Mouse (Mus musculus): ENCODE data around the gene AC124108.1. TPM values are rescaled to one million over a fixed set of nuclear protein-coding genes. Genes with fewer than 3 reads are reported as not detected.

The AC124108.1 gene
- polyA plus RNA-seq, 1 experiment from 2014 or later = not detected

- ATAC-seq = no peak
- no peaks in the 10 kb centered on the region for H3K36me3 ChIP-seq (ENCODE audit: control insufficient read depth, insufficient read depth)
- 0 out of 2 replicates have a peak overlapping the region, but pooled peaks have one; percentile 95 for H3K27ac ChIP-seq (ENCODE audit: low read depth, low read length)
- H3K4me3 ChIP-seq (ENCODE audit: low read depth, low read length) = no peak overlapping the region
- H3K4me1 ChIP-seq (replicated peaks; ENCODE audit: control insufficient read depth, insufficient read depth, low read length) = peaks cover 8% of the 10 kb centered on the region; the same call in 1 of the 2 replicates
- peaks cover 2% of the 10 kb centered on the region; the same call in 1 of the 2 replicates for H3K27me3 ChIP-seq (replicated peaks; ENCODE audit: control insufficient read depth, insufficient read depth, low read length)
- no peak overlapping the region for H3K9ac ChIP-seq (ENCODE audit: low read depth, low read length)
- 77% methylated on average over 15 of the region's 15 CpGs for WGBS
- no peak overlapping the region for H3K4me2 ChIP-seq (replicated peaks; ENCODE audit: low read depth)
- no peaks in the 10 kb centered on the region for H3K9me3 ChIP-seq (ENCODE audit: control insufficient read depth)
- no peak for TF ChIP-seq CTCF (IDR thresholded peaks at IDR 0.05; ENCODE audit: low read depth)
These were observed 38.1 kb upstream of the AC124108.1 start for GRCm38 (mm10) chr1:132153086-132153690.

GRCm38 (mm10) chr1:132153691-132154090, 37.6 kb upstream of the AC124108.1 start:
- ATAC-seq = no peak
- Histone ChIP-seq H3K36me3 (ENCODE audit: control insufficient read depth, insufficient read depth) (no peaks in the 10 kb centered on the region), H3K27ac (ENCODE audit: low read depth, low read length) (no peak overlapping the region), H3K9me3 (ENCODE audit: control insufficient read depth) (no peaks in the 10 kb centered on the region), H3K4me2 (replicated peaks; ENCODE audit: low read depth) (no peak overlapping the region), H3K4me3 (ENCODE audit: low read depth, low read length) (no peak overlapping the region), H3K9ac (ENCODE audit: low read depth, low read length) (no peak overlapping the region), H3K27me3 (replicated peaks; ENCODE audit: control insufficient read depth, insufficient read depth, low read length) (peaks cover 6% of the 10 kb centered on the region; the same call in 1 of the 2 replicates), H3K4me1 (replicated peaks; ENCODE audit: control insufficient read depth, insufficient read depth, low read length) (peaks cover 8% of the 10 kb centered on the region; the same call in 1 of the 2 replicates)
- 55% methylated on average over 8 of the region's 8 CpGs for WGBS
- no peak for TF ChIP-seq CTCF (IDR thresholded peaks at IDR 0.05; ENCODE audit: low read depth)

DNA sequence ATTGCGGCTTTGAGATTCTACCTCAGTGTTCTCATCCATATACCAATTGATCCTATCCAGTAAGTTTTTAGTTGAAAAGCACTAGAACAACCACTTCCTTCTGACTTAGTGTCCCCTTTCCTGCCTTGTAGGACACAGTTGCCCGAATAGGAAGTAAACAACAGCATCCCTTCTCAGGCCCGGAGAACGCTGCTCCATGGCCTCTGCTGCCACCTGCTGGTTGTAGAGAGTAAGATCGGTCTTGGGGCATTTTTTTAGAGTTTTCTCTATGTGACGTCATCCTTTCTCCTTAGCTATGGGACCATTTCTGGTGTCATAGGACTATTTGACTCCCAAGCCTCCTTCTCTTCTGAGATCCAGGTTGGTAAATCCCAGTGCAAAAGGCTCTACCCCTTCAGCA, 35.5 kb upstream of the AC124108.1 start:
- no peak overlapping the region for H3K4me2 ChIP-seq (replicated peaks; ENCODE audit: low read depth)
- 10% methylated on average over 6 of the region's 6 CpGs for WGBS
- no peaks in the 10 kb centered on the region for H3K9me3 ChIP-seq (ENCODE audit: control insufficient read depth)
- no peak overlapping the region for H3K9ac ChIP-seq (ENCODE audit: low read depth, low read length)
- TF ChIP-seq CTCF (IDR thresholded peaks at IDR 0.05; ENCODE audit: low read depth) = peak; percentile 99
- H3K4me3 ChIP-seq (ENCODE audit: low read depth, low read length) = no peak overlapping the region
- H3K36me3 ChIP-seq (ENCODE audit: control insufficient read depth, insufficient read depth) = no peaks in the 10 kb centered on the region
- peaks cover 6% of the 10 kb centered on the region; the same call in 1 of the 2 replicates for H3K27me3 ChIP-seq (replicated peaks; ENCODE audit: control insufficient read depth, insufficient read depth, low read length)
- H3K4me1 ChIP-seq (replicated peaks; ENCODE audit: control insufficient read depth, insufficient read depth, low read length) = peaks cover 8% of the 10 kb centered on the region; the same call in 1 of the 2 replicates
- no peak overlapping the region for H3K27ac ChIP-seq (ENCODE audit: low read depth, low read length)
- no peak for ATAC-seq

- TF ChIP-seq CTCF (IDR thresholded peaks at IDR 0.05; ENCODE audit: low read depth) = peak; percentile 99
- no peak overlapping the region for H3K27ac ChIP-seq (ENCODE audit: low read depth, low read length)
- peaks cover 3% of the 10 kb centered on the region; the same call in 1 of the 2 replicates for H3K4me1 ChIP-seq (replicated peaks; ENCODE audit: control insufficient read depth, insufficient read depth, low read length)
- H3K27me3 ChIP-seq (replicated peaks; ENCODE audit: control insufficient read depth, insufficient read depth, low read length) = peaks cover 6% of the 10 kb centered on the region; the same call in 1 of the 2 replicates
- H3K4me3 ChIP-seq (ENCODE audit: low read depth, low read length) = no peak overlapping the region
- no peaks in the 10 kb centered on the region for H3K36me3 ChIP-seq (ENCODE audit: control insufficient read depth, insufficient read depth)
- H3K4me2 ChIP-seq (replicated peaks; ENCODE audit: low read depth) = no peak overlapping the region
- no peak overlapping the region for H3K9ac ChIP-seq (ENCODE audit: low read depth, low read length)
- no peaks in the 10 kb centered on the region for H3K9me3 ChIP-seq (ENCODE audit: control insufficient read depth)
- 11% methylated on average over 14 of the region's 14 CpGs for WGBS
- peak; percentile 85 for ATAC-seq
These were observed 34.1 kb upstream of the AC124108.1 start for GRCm38 (mm10) chr1:132157016-132157781.

- ATAC-seq = no peak; the same call in 1 of the 2 replicates
- H3K27me3 ChIP-seq (replicated peaks; ENCODE audit: control insufficient read depth, insufficient read depth, low read length) = peaks cover 6% of the 10 kb centered on the region; the same call in 1 of the 2 replicates
- no peaks in the 10 kb centered on the region for H3K36me3 ChIP-seq (ENCODE audit: control insufficient read depth, insufficient read depth)
- no peak overlapping the region for H3K4me2 ChIP-seq (replicated peaks; ENCODE audit: low read depth)
- H3K27ac ChIP-seq (ENCODE audit: low read depth, low read length) = no peak overlapping the region
- no peak overlapping the region for H3K9ac ChIP-seq (ENCODE audit: low read depth, low read length)
- no peaks in the 10 kb centered on the region for H3K9me3 ChIP-seq (ENCODE audit: control insufficient read depth)
- TF ChIP-seq CTCF (IDR thresholded peaks at IDR 0.05; ENCODE audit: low read depth) = no peak
- H3K4me1 ChIP-seq (replicated peaks; ENCODE audit: control insufficient read depth, insufficient read depth, low read length) = peaks cover 3% of the 10 kb centered on the region; the same call in 1 of the 2 replicates
- 30% methylated on average over 7 of the region's 7 CpGs for WGBS
- no peak overlapping the region for H3K4me3 ChIP-seq (ENCODE audit: low read depth, low read length)
These were observed 33.4 kb upstream of the AC124108.1 start for GRCm38 (mm10) chr1:132157808-132158207.

DNA sequence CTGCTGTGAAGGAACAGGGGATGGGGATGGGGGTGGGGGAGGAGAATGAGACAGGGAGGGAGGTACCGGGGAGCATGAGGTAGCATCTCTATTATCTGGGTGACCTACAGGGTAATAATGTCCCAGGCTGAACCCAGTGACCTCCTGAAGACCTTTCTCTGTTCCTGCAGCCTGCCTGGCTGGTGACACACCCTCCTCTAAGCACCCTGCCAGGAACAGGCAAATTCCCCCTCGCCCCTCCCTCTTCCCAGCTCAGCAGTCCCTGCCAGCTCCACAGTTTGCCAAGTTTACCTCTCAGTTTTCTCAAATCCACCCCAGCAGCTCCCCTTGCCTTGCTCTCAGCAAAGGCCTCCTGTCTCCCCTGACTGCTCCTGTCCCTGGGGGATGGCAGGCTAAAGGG, 32.5 kb upstream of the AC124108.1 start:
- peaks cover 3% of the 10 kb centered on the region; the same call in 1 of the 2 replicates for H3K4me1 ChIP-seq (replicated peaks; ENCODE audit: control insufficient read depth, insufficient read depth, low read length)
- H3K9ac ChIP-seq (ENCODE audit: low read depth, low read length) = no peak overlapping the region
- TF ChIP-seq CTCF (IDR thresholded peaks at IDR 0.05; ENCODE audit: low read depth) = no peak
- no peak for ATAC-seq
- WGBS = 14% methylated on average over 2 of the region's 2 CpGs
- H3K27me3 ChIP-seq (replicated peaks; ENCODE audit: control insufficient read depth, insufficient read depth, low read length) = peaks cover 9% of the 10 kb centered on the region; the same call in 1 of the 2 replicates
- no peak overlapping the region for H3K4me3 ChIP-seq (ENCODE audit: low read depth, low read length)
- no peak overlapping the region for H3K4me2 ChIP-seq (replicated peaks; ENCODE audit: low read depth)
- no peaks in the 10 kb centered on the region for H3K36me3 ChIP-seq (ENCODE audit: control insufficient read depth, insufficient read depth)
- no peaks in the 10 kb centered on the region for H3K9me3 ChIP-seq (ENCODE audit: control insufficient read depth)
- no peak overlapping the region for H3K27ac ChIP-seq (ENCODE audit: low read depth, low read length)

Data from intestine, postnatal 0 days (tissue).